Mouse (Mus musculus): Measurements from ENCODE around the gene Rnf24. TPM values are rescaled to one million over a fixed set of nuclear protein-coding genes. Genes with fewer than 3 reads are reported as not detected.

Rnf24 gene
- polyA plus RNA-seq, 1 experiment, result 21.1 TPM

DNA sequence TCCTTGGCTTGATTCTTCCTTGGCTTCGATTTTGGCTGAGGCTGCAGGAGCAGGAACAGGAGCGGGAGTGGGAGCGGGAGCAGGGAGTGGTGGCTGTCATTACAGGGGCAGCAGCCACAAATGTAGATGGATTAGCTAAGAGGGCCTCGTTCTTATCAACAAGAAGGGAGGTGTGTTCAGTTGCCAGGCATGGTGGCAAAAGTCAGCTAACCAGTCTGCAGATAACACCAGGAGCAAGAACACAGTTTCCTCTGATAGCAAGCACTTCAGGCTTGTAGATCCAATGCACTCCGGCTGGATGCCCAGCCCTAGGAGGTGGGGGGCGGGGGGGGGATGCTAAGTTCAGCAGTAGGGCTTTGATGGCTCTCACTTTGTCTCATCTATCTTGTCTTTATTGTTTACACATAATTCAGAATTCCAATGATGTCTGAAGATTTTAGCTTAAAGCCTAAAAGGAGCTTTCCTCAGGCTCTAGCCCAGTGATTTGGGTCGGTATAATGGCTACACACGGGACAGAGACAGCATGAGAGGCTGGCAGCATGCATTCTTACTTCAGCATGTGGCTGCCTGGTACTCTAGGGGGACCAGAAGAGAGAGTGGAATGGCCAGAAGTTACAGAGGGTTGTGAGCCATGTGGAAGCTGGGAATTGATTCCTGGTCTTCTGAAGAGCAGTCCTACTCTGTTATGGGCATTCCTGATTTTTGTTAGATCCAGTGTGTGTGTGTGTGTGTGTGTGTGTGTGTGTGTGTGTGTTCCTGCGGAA lies 92.0 kb downstream of the Rnf24 start:
- H3K4me1 ChIP-seq (ENCODE audit: control insufficient read depth, insufficient read depth, low read length), result peaks cover 5% of the 10 kb centered on the region; the same call in 1 of the 2 replicates
- no peak overlapping the region for H3K27ac ChIP-seq (ENCODE audit: insufficient read depth, low read length)
- no peak for TF ChIP-seq POLR2A (IDR thresholded peaks at IDR 0.05; ENCODE audit: extremely low read depth, insufficient read depth, low read length)
- no peak for TF ChIP-seq CTCF (IDR thresholded peaks at IDR 0.05; ENCODE audit: extremely low read depth, insufficient read depth, low read length)
- H3K4me3 ChIP-seq (ENCODE audit: insufficient read depth, low read length), result no peak overlapping the region

DNA sequence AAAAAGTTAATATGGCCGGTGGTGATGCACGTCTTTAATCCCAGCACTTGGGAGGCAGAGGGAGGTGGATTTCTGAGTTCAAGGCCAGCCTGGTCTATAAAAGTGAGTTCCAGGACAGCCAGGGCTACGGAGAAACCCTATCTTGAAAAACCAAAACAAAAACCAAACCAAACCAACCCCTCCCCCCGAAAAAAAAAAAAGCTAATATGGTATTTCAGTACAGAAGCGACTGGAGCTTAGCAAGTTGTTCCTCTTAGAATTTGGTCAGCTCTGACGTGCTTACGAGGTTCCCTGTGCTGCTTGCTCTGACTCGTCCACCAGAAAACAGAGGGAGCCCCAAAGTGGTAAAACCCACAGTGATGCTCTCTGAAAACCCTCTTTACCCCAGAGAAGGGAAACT lies 94.0 kb downstream of the Rnf24 start:
- 0 out of 2 replicates have a peak, but pooled peaks cover 2% of the 10 kb centered on the region for H3K4me1 ChIP-seq (ENCODE audit: control insufficient read depth, insufficient read depth, low read length)
- H3K4me3 ChIP-seq (ENCODE audit: insufficient read depth, low read length), result no peak overlapping the region
- no peak overlapping the region for H3K27ac ChIP-seq (ENCODE audit: insufficient read depth, low read length)
- no peak for TF ChIP-seq CTCF (IDR thresholded peaks at IDR 0.05; ENCODE audit: extremely low read depth, insufficient read depth, low read length)
- TF ChIP-seq POLR2A (IDR thresholded peaks at IDR 0.05; ENCODE audit: extremely low read depth, insufficient read depth, low read length), result no peak

DNA sequence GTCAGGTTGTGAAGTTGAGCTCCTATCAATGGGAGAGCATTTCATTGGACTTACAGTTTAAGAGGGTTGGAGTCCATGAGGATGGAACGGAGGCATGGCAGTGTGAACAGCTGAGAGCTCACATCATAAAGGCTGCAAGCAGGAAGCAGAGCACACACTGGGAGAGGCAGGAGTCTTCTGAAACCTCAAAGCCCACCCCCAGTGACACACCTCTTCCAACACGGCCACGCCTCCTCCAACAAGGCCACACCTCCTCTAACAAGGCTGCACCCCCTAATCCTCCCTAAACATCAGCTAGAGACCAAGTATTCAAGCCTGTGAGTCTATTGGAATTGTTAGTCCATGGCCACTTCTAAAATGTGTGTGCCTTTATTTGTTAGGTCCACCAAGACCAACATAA lies 97.0 kb downstream of the Rnf24 start:
- H3K27ac ChIP-seq (ENCODE audit: insufficient read depth, low read length), result no peak overlapping the region
- H3K4me1 ChIP-seq (ENCODE audit: control insufficient read depth, insufficient read depth, low read length), result no peaks in the 10 kb centered on the region
- TF ChIP-seq CTCF (IDR thresholded peaks at IDR 0.05; ENCODE audit: extremely low read depth, insufficient read depth, low read length), result no peak
- TF ChIP-seq POLR2A (IDR thresholded peaks at IDR 0.05; ENCODE audit: extremely low read depth, insufficient read depth, low read length), result no peak
- no peak overlapping the region for H3K4me3 ChIP-seq (ENCODE audit: insufficient read depth, low read length)

DNA sequence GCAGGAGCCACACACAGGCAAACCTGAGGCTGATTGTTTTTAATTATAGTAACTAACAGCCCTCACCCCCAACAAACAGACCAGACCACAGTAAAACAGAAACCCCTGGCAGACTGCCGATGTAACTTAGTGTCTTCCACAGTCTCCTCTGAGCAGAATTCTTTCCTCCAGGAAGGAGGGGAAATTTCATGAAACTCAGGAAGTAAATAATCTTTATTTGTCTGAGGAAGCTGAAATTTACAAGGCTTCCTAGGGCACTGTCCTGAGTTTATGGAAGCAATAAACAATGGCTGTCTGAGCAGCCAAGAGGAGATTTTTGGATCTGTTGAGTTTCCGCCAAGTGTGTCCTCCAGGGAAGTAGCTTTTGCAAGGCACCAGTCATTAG lies 98.4 kb downstream of the Rnf24 start:
- Histone ChIP-seq H3K27ac (ENCODE audit: insufficient read depth, low read length) (no peak overlapping the region), H3K4me3 (ENCODE audit: insufficient read depth, low read length) (no peak overlapping the region), H3K4me1 (ENCODE audit: control insufficient read depth, insufficient read depth, low read length) (no peaks in the 10 kb centered on the region)
- TF ChIP-seq POLR2A (IDR thresholded peaks at IDR 0.05; ENCODE audit: extremely low read depth, insufficient read depth, low read length), result no peak
- no peak for TF ChIP-seq CTCF (IDR thresholded peaks at IDR 0.05; ENCODE audit: extremely low read depth, insufficient read depth, low read length)

DNA sequence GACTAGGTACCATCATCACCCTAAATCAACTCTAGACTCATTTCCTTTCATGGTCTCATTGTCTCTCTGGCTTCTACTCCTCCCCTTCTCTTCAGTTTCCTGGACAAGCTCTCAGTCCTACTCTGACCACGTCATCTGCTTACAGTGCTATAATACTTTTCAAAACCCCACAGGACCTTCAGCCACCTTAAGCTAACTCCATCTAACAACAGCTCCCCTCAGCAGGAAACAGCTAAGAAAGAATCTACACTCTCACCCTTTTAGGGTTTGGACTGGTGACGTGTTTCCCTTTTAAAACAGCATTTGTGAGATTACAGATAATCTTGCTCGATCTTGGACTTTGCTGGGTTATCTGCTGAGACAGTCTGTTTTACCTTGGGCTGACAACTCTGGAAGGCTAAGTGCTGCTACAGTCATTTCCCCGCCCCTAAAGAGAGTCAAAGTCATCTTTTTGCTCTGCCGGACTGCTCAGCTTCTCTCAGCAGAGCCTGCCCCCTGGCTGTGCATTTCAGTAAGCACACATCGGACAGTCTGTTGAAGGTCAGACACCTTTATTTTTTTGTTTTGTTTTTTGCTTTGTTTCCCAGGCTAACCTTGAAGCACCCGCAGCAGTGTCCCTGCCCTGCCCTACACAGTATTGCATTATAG lies 98.9 kb downstream of the Rnf24 start:
- Histone ChIP-seq H3K4me1 (ENCODE audit: control insufficient read depth, insufficient read depth, low read length) (no peaks in the 10 kb centered on the region), H3K27ac (ENCODE audit: insufficient read depth, low read length) (no peak overlapping the region), H3K4me3 (ENCODE audit: insufficient read depth, low read length) (no peak overlapping the region)
- TF ChIP-seq POLR2A (IDR thresholded peaks at IDR 0.05; ENCODE audit: extremely low read depth, insufficient read depth, low read length) (no peak), CTCF (IDR thresholded peaks at IDR 0.05; ENCODE audit: extremely low read depth, insufficient read depth, low read length) (peak; percentile 66)

Other genes starting within 250 kb of the Rnf24 start
- gene Hspa12b, start 225.6 kb downstream of the Rnf24 start, polyA plus RNA-seq (2012; rRNA removed), result 10.2 and 10.5 TPM in 2 replicates
- not detected in 2 replicates for gene Gm11037, start 219.4 kb downstream of the Rnf24 start, polyA plus RNA-seq (2012; rRNA removed)
- gene 1700037H04Rik, start 192.8 kb downstream of the Rnf24 start, polyA plus RNA-seq (2012; rRNA removed), result 110 and 130 TPM in 2 replicates
- 82.1 and 87.2 TPM in 2 replicates for gene Cenpb, start 172.8 kb downstream of the Rnf24 start, polyA plus RNA-seq (2012; rRNA removed)
- gene Cdc25b, start 165.9 kb downstream of the Rnf24 start, polyA plus RNA-seq (2012; rRNA removed), result 42.9 and 52.5 TPM in 2 replicates
- gene Spef1, start 165.6 kb downstream of the Rnf24 start, polyA plus RNA-seq (2012; rRNA removed), result 8.4 and 10.4 TPM in 2 replicates
- 46.0 and 47.5 TPM in 2 replicates for gene Ap5s1, start 145.8 kb downstream of the Rnf24 start, polyA plus RNA-seq (2012; rRNA removed)
- gene Mavs, start 118.8 kb downstream of the Rnf24 start, polyA plus RNA-seq (2012; rRNA removed), result 8.8 and 10.1 TPM in 2 replicates
- 32.4 and 35.5 TPM in 2 replicates for gene Pank2, start 90.4 kb downstream of the Rnf24 start, polyA plus RNA-seq (2012; rRNA removed)
- gene Smox, start 138.6 kb upstream of the Rnf24 start, polyA plus RNA-seq (2012; rRNA removed), result 61.1 and 63.4 TPM in 2 replicates
- 32.0 and 38.9 TPM in 2 replicates for gene Adra1d, start 209.4 kb upstream of the Rnf24 start, polyA plus RNA-seq (2012; rRNA removed)